Mouse (Mus musculus) CD8-positive naive resting alpha-beta T cell, adult 2 months (primary cell): ENCODE measurements around the gene Samd4.

Experiments
- DNase-seq, 2 experiments: peaks; one replicate each; pipeline ENCODE4 v3.0.0; 2022; ENCODE audit warnings: low read depth in 2 of 2, low spot score in 2 of 2

Samd4 gene

GRCm38 (mm10) chr14:46994704-46995103 is 112.0 kb downstream of the Samd4 start:
- no peak for DNase-seq

- no peak for DNase-seq
Observed at GRCm38 (mm10) chr14:46999321-47000025, 116.8 kb downstream of the Samd4 start.

- DNase-seq = no peak
Observed at GRCm38 (mm10) chr14:47000096-47000736, 117.6 kb downstream of the Samd4 start.

GRCm38 (mm10) chr14:47000786-47001761 is 118.4 kb downstream of the Samd4 start:
- DNase-seq = no peak

- DNase-seq = no peak
Observed at GRCm38 (mm10) chr14:47004161-47004560, 121.5 kb downstream of the Samd4 start.

GRCm38 (mm10) chr14:47011171-47012139 is 128.8 kb downstream of the Samd4 start:
- DNase-seq = no peak

GRCm38 (mm10) chr14:47015618-47016017 is 133.0 kb downstream of the Samd4 start:
- DNase-seq = no peak

GRCm38 (mm10) chr14:47017658-47018057 is 135.0 kb downstream of the Samd4 start:
- no peak for DNase-seq

- DNase-seq = no peak
Observed at GRCm38 (mm10) chr14:47020886-47021285, 138.2 kb downstream of the Samd4 start.

- DNase-seq = no peak
Observed at GRCm38 (mm10) chr14:47023529-47023928, 140.9 kb downstream of the Samd4 start.

GRCm38 (mm10) chr14:47027431-47028118 is 144.9 kb downstream of the Samd4 start:
- no peak for DNase-seq

GRCm38 (mm10) chr14:47031542-47031941 is 148.9 kb downstream of the Samd4 start:
- no peak for DNase-seq

GRCm38 (mm10) chr14:47032140-47032539 is 149.5 kb downstream of the Samd4 start:
- no peak for DNase-seq

GRCm38 (mm10) chr14:47033423-47033822 is 150.8 kb downstream of the Samd4 start:
- no peak for DNase-seq

GRCm38 (mm10) chr14:47041699-47042098 is 159.0 kb downstream of the Samd4 start:
- no peak for DNase-seq

- DNase-seq = no peak
Observed at GRCm38 (mm10) chr14:47049051-47049450, 166.4 kb downstream of the Samd4 start.

- no peak for DNase-seq
Observed at GRCm38 (mm10) chr14:47051743-47052610, 169.3 kb downstream of the Samd4 start.

GRCm38 (mm10) chr14:47053101-47053500 is 170.4 kb downstream of the Samd4 start:
- no peak for DNase-seq

- DNase-seq = no peak
Observed at GRCm38 (mm10) chr14:47053824-47054223, 171.2 kb downstream of the Samd4 start.
